Mouse (Mus musculus) lung, postnatal 0 days (tissue): ENCODE data around the gene Frg2f1.

Source experiments
- CTCF ChIP-seq: IDR thresholded peaks from 2 replicates; pipeline ENCODE4 v1.5.1; 2016; ENCODE audit warnings: antibody characterized with exemption, mild to moderate bottlenecking
- EP300 ChIP-seq: IDR thresholded peaks from 2 replicates; pipeline ENCODE4 v1.6.1; 2016; ENCODE audit warnings: antibody characterized with exemption, mild to moderate bottlenecking, control low read depth

DNA sequence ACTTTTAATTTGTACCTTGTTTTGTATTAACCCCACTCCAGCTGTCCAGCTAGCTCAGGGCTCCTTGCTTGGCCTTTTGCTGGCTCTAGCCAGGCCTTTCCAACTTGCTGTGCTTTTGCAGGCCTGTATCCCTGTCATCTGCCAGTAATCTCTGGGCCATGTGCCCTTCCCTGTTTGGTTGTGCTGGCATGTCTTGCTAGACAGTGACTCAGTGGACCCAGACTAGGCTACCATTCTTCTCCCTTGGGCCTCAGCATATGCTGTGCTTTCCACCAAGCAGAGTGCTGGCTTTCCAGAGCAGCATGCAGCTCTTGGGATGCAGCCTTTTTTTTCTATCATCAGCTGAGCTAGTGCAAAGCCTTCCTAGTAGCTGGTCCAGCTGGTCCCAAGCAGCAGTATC lies 23.8 kb upstream of the Frg2f1 start:
- no peak for TF ChIP-seq CTCF
- TF ChIP-seq EP300, result no peak
